Mouse (Mus musculus) adrenal gland (tissue): ENCODE results near the gene Stard8.

Experiments
- intact Hi-C: fragments of 180-260 bp; cut with DNase I; formaldehyde crosslinking; loops from one replicate; pipeline ENCODE4 v1.15.1; 2025
- long read RNA-seq, 2 experiments: library from polyadenylated mRNA; unstranded; transcript quantifications; one replicate each; pipeline ENCODE4 v2.0.0; 2020; ENCODE audit warnings: borderline replicate concordance in 1 of 2; ENCODE audit not compliant: insufficient replicate concordance in 1 of 2

Stard8 gene
- long read RNA-seq, experiment 1, full-length matches to known transcripts, result 1 of 9 reads
- long read RNA-seq, experiment 1, partial matches to known transcripts, result 4 of 9 reads
- long read RNA-seq, experiment 1, other reads (novel, unspliced or antisense), result 4 of 9 reads
- long read RNA-seq, experiment 2, full-length matches to known transcripts, result 1 of 14 reads
- long read RNA-seq, experiment 2, partial matches to known transcripts, result 3 of 14 reads
- long read RNA-seq, experiment 2, other reads (novel, unspliced or antisense), result 10 of 14 reads

DNA sequence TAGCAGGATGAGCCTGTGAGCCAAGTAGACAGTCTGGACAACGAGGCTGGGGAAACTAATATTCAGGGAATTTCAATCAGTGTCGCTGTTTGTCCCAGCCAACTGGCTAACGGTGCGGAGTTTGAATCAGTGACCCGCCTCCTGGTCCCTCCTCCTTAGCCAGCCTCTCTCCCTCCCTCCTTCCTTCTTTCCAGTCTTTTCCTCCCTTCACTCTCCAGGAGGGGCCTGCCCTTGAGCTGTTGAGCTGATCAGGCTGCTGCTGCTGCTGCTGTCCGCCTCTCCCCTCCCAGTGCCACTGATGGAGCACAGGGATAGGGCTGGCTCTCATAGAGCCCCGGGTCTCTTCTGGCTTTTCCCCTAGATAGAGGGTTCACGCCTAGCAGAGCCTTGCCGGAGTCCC is at the start of gene Stard8:
Stard8 (plus strand) TSS at position 203 of the 400 bp plus-strand sequence.
- intact Hi-C loops, result loop anchor here (5.0 kb wide), 1 partner anchor 39 kb away; no protein-coding TSS in a partner anchor

DNA sequence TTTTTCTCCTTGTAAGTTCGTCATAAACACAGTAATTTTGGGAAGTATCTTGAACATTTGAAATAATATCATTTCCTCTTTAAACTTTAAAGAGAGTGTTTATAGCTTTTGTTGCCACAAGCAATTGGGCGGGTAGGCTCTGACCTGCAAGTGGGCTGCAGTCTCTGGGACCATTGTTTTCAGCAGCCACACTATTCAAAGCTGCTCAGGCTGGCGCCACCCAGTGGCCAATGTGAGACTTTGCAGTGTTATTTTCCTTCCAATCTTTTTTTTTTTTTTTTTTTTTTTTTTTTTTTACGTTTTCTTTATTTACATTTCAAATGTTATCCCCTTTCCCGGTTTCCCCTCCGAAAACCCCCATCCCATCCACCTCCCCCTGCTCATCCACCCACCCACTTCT is 49.1 kb upstream of the Stard8 start:
- intact Hi-C loops, result no loop called here

DNA sequence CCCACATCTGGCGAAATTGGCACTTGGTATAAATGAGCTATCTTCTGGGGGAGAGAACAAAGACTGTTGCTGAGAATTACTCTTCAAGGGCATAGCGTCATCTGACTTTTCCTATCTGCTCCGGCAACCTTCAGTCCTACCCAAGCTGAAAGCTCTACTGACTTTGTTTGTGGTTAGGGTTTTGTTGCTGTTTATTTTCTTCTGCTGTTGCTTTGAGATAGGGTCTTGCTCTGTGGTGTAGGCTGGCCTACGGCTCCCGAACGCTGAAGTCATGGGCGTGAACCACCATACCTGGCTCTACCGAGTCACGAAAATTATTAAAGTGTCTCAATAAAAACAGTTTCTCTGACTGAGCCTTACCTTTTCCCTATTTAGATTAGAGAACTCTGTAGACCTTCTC is 44.8 kb upstream of the Stard8 start:
- intact Hi-C loops, result no loop called here

DNA sequence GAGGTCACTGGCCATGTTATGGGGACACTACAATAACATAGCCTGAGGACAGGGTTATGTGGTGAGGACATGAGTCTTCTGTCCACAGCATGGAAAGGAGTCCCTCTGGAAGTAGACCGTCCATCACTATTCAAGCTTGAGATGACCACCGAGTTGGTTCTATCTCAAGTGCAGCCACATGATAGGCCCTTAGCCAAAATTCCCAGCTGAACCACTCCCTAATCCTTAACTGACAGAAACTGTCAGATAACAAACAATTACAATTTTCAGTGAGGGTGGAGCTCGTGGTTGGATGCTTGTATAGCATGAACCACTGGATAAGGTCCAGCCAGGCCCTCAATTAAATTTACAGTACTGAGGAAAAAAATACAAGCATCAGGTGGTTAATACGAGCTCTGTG is 44.0 kb upstream of the Stard8 start:
- intact Hi-C loops, result no loop called here

DNA sequence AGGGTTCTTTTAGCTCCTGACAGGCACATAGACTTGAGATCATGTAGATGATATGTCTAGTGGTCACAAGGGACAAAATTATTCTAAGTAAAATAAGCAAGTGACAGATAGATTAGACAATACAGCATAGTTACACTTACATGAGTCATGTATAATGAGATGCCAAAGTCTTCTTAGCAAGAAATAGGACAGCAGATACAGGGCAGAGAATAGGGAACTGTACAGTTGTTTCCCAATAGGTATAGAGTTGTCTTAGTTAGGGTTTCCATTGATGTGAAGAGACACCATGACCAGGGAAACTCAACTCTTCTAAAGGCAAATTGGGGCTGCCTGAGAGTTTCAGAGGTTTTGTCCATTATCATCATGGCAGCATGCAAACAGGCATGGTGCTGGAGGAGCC is 39.3 kb upstream of the Stard8 start:
- intact Hi-C loops, result no loop called here

- intact Hi-C loops, result no loop called here
Observed at GRCm38 (mm10) chrX:98964513-98964912, 38.5 kb upstream of the Stard8 start.

DNA sequence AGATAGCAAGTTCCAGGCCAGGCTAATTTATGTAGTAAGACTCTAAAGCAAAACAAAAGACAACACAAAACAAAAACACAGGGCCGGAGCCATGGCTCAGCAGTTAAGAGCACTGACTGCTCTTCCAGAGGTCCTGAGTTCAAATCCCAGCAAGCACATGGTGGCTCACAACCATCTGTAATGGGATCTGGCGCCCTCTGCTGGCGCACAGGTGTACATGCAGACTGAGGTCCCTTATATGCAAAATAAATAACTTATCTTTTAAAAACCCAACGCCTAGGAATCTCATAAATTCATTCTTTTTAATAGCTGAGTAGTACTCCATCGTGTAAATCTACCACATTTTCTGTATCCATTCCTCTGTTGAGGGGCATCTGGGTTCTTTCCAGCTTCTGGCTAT is 16.4 kb upstream of the Stard8 start:
- intact Hi-C loops, result loop anchor here (5.0 kb wide), 1 partner anchor 131 kb away; no protein-coding TSS in a partner anchor

GRCm38 (mm10) chrX:98989574-98989973 is 13.5 kb upstream of the Stard8 start:
- intact Hi-C loops, result loop anchor here (5.0 kb wide), 1 partner anchor 128 kb away; no protein-coding TSS in a partner anchor

DNA sequence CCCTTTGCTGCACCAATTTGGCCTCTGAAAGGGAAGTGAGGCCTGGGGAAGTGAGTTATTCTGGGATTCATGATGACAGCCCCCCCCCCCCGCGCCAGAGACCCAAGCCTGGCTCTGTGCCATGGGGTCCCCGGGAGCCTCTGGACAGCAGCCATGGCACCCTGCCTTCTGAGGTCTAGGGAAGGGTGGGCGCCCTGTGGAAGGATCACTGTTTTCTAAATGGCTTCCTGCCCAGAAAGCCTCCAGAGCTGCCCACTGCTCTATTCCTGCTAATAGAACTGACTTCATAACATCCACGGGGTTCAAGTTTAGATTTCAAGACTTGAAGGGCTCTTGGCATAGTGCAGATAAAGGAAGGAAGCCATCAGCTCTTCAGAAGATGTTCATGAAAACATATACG is 983 bp upstream of the Stard8 start:
- intact Hi-C loops, result loop anchor here (5.0 kb wide), 1 partner anchor 40 kb away; no protein-coding TSS in a partner anchor

GRCm38 (mm10) chrX:99010581-99010980 is 7.5 kb downstream of the Stard8 start:
- intact Hi-C loops, result no loop called here

- intact Hi-C loops, result no loop called here
Observed at GRCm38 (mm10) chrX:99011281-99011680, 8.2 kb downstream of the Stard8 start.

DNA sequence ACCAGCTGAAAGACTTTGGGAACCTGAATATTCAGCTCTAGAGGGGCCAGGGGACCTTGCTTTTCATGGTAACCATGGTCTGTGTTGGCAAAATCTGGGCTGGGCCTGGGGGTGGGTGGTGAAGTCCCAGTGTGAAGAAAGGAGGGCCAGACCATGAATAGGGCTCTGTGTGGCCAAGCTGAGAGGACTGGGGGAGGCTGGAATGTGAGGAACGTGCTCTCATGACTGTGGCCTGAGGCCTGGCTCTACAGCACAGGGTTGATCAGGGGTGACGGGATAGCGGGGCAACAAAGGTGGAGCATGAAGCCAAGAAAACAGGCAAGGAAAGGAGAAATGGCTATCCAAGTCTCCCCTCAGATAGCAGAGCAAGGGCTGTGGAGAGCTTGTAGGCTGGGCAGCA is 9.4 kb downstream of the Stard8 start:
- intact Hi-C loops, result no loop called here

DNA sequence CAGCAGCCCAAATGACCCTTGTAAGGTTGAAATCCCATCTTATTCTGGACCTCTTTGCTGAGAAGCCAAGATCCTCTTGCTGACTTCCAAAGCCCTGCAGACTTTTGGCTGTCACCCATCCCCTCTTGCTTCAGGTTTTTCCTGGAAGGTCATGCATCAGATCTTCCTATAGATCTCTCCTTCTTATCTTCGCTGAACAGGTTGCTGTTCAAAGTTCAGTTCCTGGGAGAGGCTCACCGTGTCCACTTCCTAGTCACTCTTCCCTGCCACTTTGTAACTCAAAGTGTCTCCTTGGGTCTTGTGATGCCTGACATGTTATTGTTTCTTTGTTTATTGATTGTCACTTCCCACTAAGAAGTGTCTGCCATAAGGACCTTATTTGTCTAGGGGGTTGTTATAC is 12.7 kb downstream of the Stard8 start:
- intact Hi-C loops, result no loop called here

GRCm38 (mm10) chrX:99016987-99017386 is 13.9 kb downstream of the Stard8 start:
- intact Hi-C loops, result no loop called here

GRCm38 (mm10) chrX:99017874-99018273 is 14.8 kb downstream of the Stard8 start:
- intact Hi-C loops, result no loop called here

- intact Hi-C loops, result no loop called here
Observed at GRCm38 (mm10) chrX:99019303-99019702, 16.3 kb downstream of the Stard8 start.

DNA sequence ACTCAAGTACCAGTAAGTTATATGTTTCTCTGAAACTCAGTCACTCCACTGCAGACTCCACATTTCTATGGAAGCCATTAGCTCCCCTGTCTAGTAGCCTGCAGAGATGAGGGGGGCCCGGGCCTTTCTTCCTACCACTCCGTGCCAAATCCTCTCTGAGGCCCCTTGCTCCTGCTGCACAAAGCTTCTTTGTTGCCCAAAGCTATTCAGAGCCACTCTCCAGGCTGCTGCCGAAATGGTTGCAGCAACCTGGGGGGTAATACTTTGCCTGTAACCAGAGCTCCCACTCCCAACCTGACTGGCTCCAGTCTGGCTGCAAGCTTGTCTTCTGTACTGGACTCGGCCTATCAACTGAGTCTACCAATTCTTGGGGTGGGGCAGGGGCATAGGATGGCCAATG is 17.2 kb downstream of the Stard8 start:
- intact Hi-C loops, result no loop called here

DNA sequence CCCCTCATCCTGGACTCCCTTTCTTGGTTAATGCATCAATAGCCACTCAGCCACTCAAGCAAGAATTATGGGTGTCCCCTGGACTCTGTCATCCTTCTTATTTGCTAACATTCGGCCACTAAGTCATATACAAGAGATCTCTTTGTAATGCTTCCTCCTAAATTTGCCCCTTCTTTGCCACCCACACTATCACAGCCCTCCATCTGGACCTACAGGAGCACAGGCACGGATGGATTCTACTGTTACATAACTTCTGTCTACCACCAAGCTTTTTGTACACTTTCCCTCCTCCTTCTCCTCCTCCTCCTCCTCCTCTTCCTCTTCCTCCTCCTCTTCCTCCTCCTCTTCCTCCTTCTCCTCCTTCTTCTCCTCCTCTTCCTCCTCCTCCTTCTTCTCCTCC is 18.5 kb downstream of the Stard8 start:
- intact Hi-C loops, result no loop called here

DNA sequence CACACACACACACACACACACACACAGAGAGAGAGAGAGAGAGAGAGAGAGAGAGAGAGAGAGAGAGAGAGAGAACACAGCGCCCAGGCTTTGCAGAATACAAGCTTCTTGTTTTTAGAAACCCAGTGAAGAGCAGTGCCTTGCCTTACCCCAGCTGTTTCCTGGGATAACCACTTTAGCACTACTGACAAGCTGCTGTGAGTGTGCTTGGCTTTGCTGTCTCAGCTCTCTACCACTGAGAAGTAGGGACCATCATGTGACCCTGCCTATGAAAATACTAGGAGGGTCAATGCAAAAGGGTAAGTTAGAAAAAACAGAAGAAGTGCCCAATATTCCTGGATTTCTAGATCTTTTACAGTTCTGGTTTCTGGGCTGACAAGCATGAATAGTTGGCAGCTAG is 20.9 kb downstream of the Stard8 start:
- intact Hi-C loops, result no loop called here

GRCm38 (mm10) chrX:99035407-99035806 is 32.4 kb downstream of the Stard8 start:
- intact Hi-C loops, result no loop called here

DNA sequence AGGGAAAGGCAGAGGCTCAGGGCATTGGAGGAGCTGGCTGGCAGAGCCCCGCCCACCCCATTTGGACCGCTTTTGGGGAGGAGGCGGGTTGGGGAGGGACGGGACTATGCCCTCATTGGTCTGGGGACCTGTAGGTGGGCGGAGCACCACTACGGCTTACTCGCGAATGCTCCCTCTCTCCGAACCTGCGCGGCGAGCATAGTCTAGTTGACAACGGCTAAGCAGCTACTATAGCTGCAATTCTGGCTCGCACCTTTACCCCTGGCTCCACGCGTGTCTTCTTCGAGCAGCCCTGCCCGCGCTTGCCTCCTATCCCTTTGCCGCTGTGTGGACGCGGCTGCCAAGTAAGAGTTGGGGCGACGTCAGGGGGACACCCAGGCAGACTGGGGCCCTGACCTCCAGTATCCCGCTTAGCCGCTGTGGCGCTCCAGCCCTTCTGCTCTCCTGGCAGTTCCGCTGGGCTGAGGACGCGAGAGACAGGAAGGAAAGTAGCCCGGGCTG is 39.5 kb downstream of the Stard8 start:
- intact Hi-C loops, result loop anchor here (5.0 kb wide), 1 partner anchor 40 kb away; the partner anchor contains the start of gene Stard8

DNA sequence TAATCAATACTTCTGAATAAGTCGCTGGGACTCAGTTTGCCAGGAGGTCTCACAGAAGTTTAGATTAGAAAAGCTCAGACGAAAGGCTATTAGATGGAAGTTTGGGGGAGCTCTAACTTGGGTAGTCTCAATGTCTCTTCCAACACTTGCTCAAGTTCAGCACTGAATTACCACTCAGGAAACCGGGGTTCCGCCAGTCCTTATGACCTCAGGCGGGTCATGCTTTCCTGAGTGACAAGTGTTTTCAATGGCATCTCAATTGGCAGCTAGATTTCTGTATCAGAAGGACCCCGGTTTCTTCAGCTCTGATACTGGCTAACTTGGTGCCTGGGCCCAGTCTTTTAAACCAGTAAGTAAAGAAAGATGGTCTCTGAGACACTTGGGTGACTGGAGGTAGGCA is 40.2 kb downstream of the Stard8 start:
- intact Hi-C loops, result loop anchor here (5.0 kb wide), 1 partner anchor 41 kb away; the partner anchor contains the start of gene Stard8

GRCm38 (mm10) chrX:99043739-99044138 is 40.7 kb downstream of the Stard8 start:
- intact Hi-C loops, result loop anchor here (5.0 kb wide), 1 partner anchor 41 kb away; the partner anchor contains the start of gene Stard8
